Mouse (Mus musculus): ENCODE measurements around the gene Cacna1b.

DNA sequence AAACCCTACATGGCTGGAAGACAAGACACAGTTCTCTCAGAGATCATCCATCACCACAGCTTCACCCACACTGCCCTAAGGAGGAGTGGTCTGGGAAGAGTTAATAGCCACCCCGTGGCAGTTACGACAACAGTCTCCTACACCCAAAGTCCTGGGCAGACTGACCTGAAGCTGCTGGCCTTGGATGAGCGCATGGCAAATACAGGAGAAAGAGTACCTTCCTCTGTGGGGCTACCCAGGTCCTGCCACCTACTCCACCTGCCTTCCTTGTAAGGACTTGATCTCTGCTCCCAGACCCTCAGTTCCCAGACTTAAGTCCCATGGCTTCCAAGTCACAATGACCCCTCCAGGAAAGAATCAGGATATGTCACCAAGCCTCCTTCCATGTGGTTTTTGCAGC is 79.7 kb downstream of the Cacna1b start:
- no peak for TF ChIP-seq POLR2A (IDR thresholded peaks at IDR 0.05; ENCODE audit: borderline replicate concordance, extremely low read depth, low read depth, low read length)
- no peak for TF ChIP-seq CTCF (IDR thresholded peaks at IDR 0.05; ENCODE audit: insufficient read depth, low read length)
